Mouse (Mus musculus): ENCODE results near the gene Chmp6.

DNA sequence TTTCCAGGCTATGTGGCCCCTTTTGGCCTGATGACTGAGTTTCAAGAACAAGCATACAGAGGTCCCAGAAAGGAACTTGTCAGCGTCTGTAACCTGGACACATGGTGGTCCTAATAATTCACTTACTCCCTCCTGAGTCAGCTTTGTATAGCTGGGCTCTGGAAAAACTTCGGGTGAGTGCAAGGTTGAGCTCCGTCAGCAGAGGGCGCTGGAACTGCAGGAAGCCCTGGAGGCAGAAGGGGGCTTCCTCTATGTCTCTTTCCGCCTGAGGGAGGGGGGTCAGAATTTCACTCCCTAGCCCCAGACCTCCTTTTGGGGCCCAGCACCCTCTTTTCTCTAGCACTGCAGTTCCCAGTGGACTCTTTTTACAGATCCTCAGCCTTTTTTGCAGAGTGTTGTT is 3.8 kb upstream of the Chmp6 start:
- TF ChIP-seq CTCF (conservative IDR thresholded peaks at IDR 0.05 in 1 of 2, IDR thresholded peaks at IDR 0.05 in 1 of 2; ENCODE audit: low read depth in 2 of 2, low read length in 2 of 2) (peak; percentile 95 to 98), MAZ (IDR thresholded peaks at IDR 0.05; ENCODE audit: low read depth, low read length) (peak; percentile 95), JUND (conservative IDR thresholded peaks at IDR 0.05; ENCODE audit: low read depth, low read length) (no peak), CHD1 (IDR thresholded peaks at IDR 0.05; ENCODE audit: low read depth, low read length) (no peak), EP300 (IDR thresholded peaks at IDR 0.05; ENCODE audit: low read length) (no peak), RCOR1 (conservative IDR thresholded peaks at IDR 0.05; ENCODE audit: low read depth, low read length) (no peak), ZNF384 (IDR thresholded peaks at IDR 0.05; ENCODE audit: low read depth, low read length) (no peak)
